Mouse (Mus musculus): ENCODE results near the gene Gpatch8. TPM values are rescaled to one million over a fixed set of nuclear protein-coding genes. Genes with fewer than 3 reads are reported as not detected.

The Gpatch8 gene
- polyA plus RNA-seq, 1 experiment: 11.5 TPM

DNA sequence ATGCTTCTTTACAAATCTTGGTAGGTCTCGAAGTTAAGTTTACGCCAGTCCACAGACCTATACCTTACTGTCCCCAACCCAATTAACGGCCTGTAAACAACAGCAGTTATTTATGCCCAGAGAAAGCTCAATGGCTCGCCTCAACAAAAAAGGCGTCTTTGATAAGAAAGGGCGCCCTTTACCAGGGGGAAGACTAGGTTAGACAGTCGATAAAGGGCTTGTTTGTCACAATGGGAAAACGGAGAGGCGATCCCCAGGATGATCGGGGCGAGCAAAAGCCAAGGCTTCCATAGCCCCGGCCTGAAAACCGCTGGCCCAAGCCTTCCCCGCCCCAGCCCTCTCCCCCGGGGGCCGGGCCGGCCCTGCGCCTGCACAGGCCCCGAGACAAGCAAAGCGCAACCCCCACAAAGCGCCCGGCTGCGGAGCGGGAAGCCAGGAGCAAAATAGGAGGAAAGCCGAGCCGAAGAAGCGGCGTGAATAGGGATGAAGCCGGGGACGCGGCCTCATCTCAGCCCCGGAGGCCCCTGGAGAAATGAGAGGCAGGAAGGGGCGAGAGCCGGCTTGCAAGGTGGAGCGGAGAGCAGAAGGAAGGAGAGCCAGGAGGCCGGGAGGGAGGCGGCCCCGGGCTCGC, 677 bp downstream of the Gpatch8 start:
- TF ChIP-seq GATA1 (IDR thresholded peaks at IDR 0.05; ENCODE audit: low read length): no peak

DNA sequence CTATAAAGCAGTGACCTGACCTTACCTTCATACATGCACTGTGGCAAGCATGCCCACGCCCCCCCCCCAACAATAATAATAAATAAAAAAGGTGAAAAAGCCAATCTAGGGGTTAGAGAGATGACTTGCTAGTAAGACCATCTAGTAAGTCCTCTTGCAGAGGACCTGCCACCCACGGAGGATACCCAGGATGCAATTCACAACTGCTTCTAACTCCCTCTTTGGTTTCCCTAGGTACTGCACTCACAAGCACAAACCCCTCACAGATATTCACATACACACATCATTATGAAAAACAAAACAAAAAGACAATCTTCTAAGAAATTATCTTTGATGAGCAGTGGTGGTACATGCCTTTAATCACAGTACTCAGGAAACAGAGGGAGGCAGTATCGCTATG, 4.1 kb downstream of the Gpatch8 start:
- no peak for TF ChIP-seq GATA1 (IDR thresholded peaks at IDR 0.05; ENCODE audit: low read length)

DNA sequence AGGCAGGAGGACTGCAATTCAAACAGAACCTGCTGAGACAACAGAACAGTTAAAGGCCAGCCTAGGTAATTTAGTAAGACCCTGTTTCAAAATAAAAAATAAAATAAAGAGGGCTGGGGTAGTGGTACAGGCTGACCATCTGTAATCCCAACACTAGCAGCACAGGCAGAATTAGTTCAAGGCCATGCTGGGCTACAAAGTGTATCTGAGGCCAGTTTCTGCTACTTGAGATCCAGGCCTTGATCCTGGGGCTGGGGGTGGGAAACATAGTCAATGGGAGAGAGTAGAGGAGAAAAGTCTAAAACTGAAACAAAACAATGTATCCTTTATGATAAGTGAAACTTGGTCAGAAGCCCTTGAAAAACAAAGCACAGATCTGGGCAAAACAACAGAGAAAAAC, 5.0 kb downstream of the Gpatch8 start:
- TF ChIP-seq GATA1 (IDR thresholded peaks at IDR 0.05; ENCODE audit: low read length): no peak

- no peak for TF ChIP-seq GATA1 (IDR thresholded peaks at IDR 0.05; ENCODE audit: low read length)
These were observed 14.7 kb downstream of the Gpatch8 start for GRCm38 (mm10) chr11:102541471-102541870.

DNA sequence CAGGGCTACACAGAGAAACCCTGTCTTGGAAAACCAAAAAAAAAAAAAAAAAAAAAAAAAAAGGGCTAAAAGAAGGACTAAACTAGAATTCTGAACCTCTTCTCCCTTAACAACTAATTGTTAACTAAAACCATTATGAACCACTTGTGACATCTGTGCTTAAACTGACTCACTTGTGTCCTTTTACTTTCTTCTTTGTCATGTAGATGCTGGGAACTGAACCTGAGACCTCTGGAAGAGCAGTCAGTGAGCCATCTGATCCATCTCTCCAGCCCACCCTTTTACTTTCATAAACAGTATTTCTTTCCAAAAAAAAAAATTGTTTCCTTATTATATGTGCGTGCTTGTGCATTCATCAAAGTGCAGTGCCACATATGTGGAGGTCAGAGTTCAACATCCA, 16.5 kb downstream of the Gpatch8 start:
- TF ChIP-seq GATA1 (IDR thresholded peaks at IDR 0.05; ENCODE audit: low read length): no peak

GRCm38 (mm10) chr11:102536210-102536609, 20.0 kb downstream of the Gpatch8 start:
- no peak for TF ChIP-seq GATA1 (IDR thresholded peaks at IDR 0.05; ENCODE audit: low read length)

DNA sequence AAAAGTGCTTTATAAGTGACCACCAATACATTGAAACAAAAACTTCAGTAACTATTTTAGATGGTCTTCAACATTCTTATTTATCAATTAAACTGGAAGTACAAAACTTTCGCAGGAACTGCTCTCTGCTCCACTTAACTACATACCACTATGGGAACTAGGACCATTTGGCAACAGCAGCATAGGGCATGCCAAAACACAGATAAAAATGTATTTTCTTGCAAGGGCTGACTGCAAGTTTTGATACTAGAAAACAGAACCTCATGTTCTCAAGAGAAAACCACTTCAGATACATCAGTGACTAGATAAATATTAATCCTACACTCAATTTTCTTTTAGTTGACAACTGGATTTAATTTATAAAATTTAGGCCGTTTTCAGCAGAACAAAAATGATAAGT, 22.1 kb downstream of the Gpatch8 start:
- TF ChIP-seq GATA1 (IDR thresholded peaks at IDR 0.05; ENCODE audit: low read length): no peak

DNA sequence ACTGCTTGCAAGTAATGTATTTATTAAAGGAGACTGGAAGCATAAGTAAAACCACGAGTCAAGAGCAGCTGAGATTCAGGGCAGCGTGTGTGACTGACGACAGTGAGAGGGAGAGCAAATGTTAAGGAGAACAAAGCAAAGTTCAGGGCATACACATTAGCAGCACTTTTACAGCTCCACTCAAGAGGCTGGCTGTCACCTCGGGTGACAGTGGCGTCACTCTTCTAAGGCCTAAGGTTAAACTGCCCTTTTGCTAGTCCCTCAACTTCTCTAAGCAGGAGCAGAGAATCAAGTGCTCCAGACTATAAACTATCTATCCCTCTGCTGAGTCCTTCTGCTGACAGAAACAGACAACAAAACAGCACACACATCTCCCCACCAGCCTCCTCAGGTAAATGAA, 24.8 kb downstream of the Gpatch8 start:
- no peak for TF ChIP-seq GATA1 (IDR thresholded peaks at IDR 0.05; ENCODE audit: low read length)

- TF ChIP-seq GATA1 (IDR thresholded peaks at IDR 0.05; ENCODE audit: low read length): no peak
These were observed 41.3 kb downstream of the Gpatch8 start for GRCm38 (mm10) chr11:102514793-102515424.

DNA sequence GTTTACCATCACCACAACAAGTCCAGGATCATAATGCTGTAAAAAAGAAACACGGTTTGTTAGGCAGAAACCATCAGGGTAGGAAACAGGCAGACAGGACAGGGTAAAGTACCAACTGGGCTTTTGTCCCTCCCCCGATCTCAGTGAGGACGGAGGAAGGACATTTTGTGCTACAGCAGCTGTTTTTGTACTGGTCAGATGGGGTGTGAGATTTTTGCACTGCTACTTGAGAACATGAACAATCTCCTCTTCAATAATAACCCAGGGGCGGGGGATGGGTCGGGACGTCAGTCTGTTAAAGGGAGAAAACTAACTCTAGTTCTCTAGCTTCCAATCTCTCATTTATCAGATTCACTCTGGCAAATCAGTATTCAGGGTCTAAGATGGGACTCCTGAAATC, 46.0 kb downstream of the Gpatch8 start:
- no peak for TF ChIP-seq GATA1 (IDR thresholded peaks at IDR 0.05; ENCODE audit: low read length)

DNA sequence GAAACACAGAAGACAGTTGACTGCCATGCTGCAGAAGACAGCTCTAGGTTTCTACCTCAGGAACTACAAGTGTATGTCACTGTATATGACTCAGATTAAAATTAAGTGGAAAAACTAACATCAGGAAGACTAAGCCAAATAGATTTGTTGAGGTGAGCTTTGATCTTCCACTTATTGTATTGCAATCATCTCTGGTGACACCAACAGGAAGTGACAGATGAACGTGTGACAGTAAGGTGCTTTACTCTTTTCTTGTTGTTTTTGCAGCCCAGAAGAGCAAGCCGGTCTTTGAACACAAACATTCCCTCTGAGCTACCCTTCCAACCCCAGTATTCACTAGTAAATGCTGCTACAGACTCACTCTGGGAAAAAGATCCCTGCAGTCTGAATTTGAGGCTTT, 59.5 kb downstream of the Gpatch8 start:
- TF ChIP-seq GATA1 (IDR thresholded peaks at IDR 0.05; ENCODE audit: low read length): no peak

DNA sequence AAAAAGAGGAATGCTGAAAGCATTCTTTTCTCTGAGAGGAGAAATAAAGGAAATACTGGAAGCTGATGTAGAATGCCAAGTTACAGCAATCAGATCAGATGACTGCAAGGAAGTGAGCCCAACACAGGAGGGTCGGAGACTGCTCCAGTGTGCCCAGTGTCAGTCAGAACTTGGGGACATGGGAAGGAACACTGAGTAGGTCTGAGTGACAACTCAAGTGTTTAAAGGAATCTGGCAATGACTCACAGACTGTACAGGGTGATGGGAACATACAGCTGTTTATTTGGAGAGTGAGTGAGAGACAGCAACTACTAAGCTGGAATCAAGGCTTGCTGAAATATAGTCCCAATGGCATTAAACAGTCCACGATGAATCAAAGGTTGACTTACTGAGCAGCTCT, 60.0 kb downstream of the Gpatch8 start:
- TF ChIP-seq GATA1 (IDR thresholded peaks at IDR 0.05; ENCODE audit: low read length): no peak

- no peak for TF ChIP-seq GATA1 (IDR thresholded peaks at IDR 0.05; ENCODE audit: low read length)
These were observed 60.5 kb downstream of the Gpatch8 start for GRCm38 (mm10) chr11:102495742-102496141.

DNA sequence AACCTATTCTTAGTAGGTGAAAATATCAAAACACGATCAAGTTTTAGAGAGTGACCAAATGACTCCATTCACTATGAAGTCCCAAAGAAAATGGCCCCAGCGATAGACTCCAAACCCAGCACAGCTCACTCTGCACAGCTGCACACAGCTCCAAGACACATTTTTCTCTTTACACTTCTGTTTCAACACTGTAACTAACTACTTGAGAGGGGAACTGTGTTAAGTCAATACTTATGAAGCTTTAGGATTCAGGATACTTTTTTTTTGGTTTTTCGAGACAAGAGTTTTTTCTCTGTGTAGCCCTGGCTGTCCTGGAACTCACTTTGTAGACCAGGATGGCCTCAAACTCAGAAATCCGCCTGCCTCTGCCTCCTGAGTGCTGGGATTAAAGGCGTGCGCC, 61.1 kb downstream of the Gpatch8 start:
- TF ChIP-seq GATA1 (IDR thresholded peaks at IDR 0.05; ENCODE audit: low read length): no peak

GRCm38 (mm10) chr11:102494063-102494650, 62.0 kb downstream of the Gpatch8 start:
- no peak for TF ChIP-seq GATA1 (IDR thresholded peaks at IDR 0.05; ENCODE audit: low read length)

DNA sequence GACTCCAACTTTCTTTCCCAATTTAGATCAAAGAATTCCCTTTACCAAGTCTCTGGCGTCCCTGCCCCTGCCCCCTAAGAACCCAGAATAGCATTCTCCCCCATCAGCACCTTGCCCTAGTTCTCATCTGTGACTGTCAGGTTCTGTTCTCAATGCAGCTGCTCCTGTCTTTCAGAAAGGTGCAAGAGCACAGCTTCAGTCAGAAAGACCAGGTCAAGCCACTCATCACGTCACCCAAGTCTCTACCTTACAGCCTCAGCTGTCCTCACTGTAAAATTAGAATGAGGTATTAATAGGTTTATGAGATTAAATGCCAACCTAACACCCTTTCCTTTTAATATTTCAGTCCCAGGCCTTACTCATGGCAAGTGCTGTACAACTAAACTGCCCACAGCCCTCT, 63.0 kb downstream of the Gpatch8 start:
- no peak for TF ChIP-seq GATA1 (IDR thresholded peaks at IDR 0.05; ENCODE audit: low read length)

GRCm38 (mm10) chr11:102487901-102488300, 68.3 kb downstream of the Gpatch8 start:
- no peak for TF ChIP-seq GATA1 (IDR thresholded peaks at IDR 0.05; ENCODE audit: low read length)

All from G1E-ER4 (cell line).